In the genomic region with DNA sequence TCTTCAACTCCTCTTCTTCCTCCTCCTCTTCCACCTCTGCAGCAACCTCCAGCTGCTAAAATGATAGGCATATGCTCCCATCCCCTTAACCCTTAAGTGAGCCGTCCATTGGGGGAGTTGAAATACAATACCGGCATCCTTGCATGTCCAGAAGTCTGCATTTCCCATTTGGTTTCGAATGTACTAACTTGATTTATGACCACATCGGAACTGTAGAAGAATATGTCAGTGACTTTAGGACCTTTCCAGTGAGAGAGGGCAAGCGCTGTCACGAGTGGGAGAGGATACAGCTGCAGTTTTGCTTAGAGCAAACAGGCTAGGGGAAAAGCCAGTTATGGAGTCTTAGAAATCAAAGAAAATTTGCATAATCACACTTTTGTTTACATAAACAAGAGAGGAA, we compare ENCODE assay signal across 22 mouse cellular contexts. TPM values are rescaled to one million over a fixed set of nuclear protein-coding genes. Genes with fewer than 3 reads are reported as not detected.
DNase-seq lines count a peak whose midpoint lies in the region; ATAC-seq and TF ChIP-seq lines count a peak whose summit lies in the region.
"Had no signal": no experiment of that assay in that cellular context is flagged by ENCODE, and none has a peak within 500 bp of the region (broad histone marks: within the 10 kb centered on the region; RNA-seq: fewer than 3 reads in every experiment).

No protein-coding gene starts in this region.

- H3K36me3 ChIP-seq in heart, postnatal 0 days (replicated peaks; ENCODE audit: control insufficient read depth, insufficient read depth, low read length): peaks cover 27% of the 10 kb centered on the region
- H3K36me3 ChIP-seq in kidney, postnatal 0 days (ENCODE audit: insufficient read depth, low read length): peaks cover 13% of the 10 kb centered on the region; the same call in 1 of the 2 replicates
- no peaks in the 10 kb centered on the region for H3K36me3 ChIP-seq in midbrain, embryonic 11.5 days (ENCODE audit: control insufficient read depth, insufficient read depth, low read length)
- H3K36me3 ChIP-seq: embryonic facial prominence, embryonic 15.5 days; forebrain, embryonic 15.5 days; G1E; hindbrain, embryonic 13.5 days; neural tube, embryonic 15.5 days had no signal

- no peaks in the 10 kb centered on the region for H3K9me3 ChIP-seq in heart, postnatal 0 days (replicated peaks; ENCODE audit: control insufficient read depth, low read length)
- no peaks in the 10 kb centered on the region for H3K9me3 ChIP-seq in kidney, postnatal 0 days (replicated peaks; ENCODE audit: low read length)
- H3K9me3 ChIP-seq in midbrain, embryonic 11.5 days (ENCODE audit: control insufficient read depth, low read length): no peaks in the 10 kb centered on the region
- H3K9me3 ChIP-seq: embryonic facial prominence, embryonic 15.5 days; forebrain, embryonic 15.5 days; hindbrain, embryonic 13.5 days; limb, embryonic 12.5 days; neural tube, embryonic 15.5 days had no signal

- no peak for ATAC-seq in heart, postnatal 0 days (ENCODE audit: insufficient read depth, low read depth)
- ATAC-seq in kidney, postnatal 0 days (replicated peaks; ENCODE audit: low FRiP score, low read depth): no peak
- ATAC-seq in midbrain, embryonic 11.5 days (ENCODE audit: low FRiP score): no peak
- ATAC-seq: forebrain, embryonic 15.5 days; liver, postnatal 0 days; lung, postnatal 0 days; midbrain, embryonic 16.5 days had no signal

- peak; percentile 37 for DNase-seq in embryo, embryonic 11 days
- no peak for DNase-seq in embryo, embryonic 10 days (ENCODE audit: low spot score)
- DNase-seq in heart, postnatal 0 days (ENCODE audit: low spot score): no peak
- no peak for DNase-seq in heart, postnatal 36 days
- peak; percentile 92 for DNase-seq in kidney, postnatal 0 days (ENCODE audit: low spot score)
- no peak for DNase-seq in kidney, postnatal 36 days
- DNase-seq in NIH3T3 (ENCODE audit: low read depth): peak; percentile 46
- no peak for DNase-seq in midbrain, embryonic 11.5 days (ENCODE audit: low spot score, missing footprints)
- DNase-seq: layer of hippocampus, postnatal 36 days; liver, postnatal 0 days; thymus, adult 2 months; thymus, postnatal 4 days had no signal

- H3K9ac ChIP-seq in heart, postnatal 0 days (replicated peaks; ENCODE audit: low read depth, low read length): no peak overlapping the region
- H3K9ac ChIP-seq in kidney, postnatal 0 days (ENCODE audit: low read depth, low read length): no peak overlapping the region
- no peak overlapping the region for H3K9ac ChIP-seq in midbrain, embryonic 11.5 days (ENCODE audit: low read length)
- H3K9ac ChIP-seq: embryonic facial prominence, embryonic 15.5 days; forebrain, embryonic 15.5 days; hindbrain, embryonic 13.5 days; limb, embryonic 12.5 days; liver, postnatal 0 days; neural tube, embryonic 15.5 days had no signal

- H3K4me2 ChIP-seq in heart, postnatal 0 days (ENCODE audit: low read depth, low read length): peak overlapping the region; percentile 86
- H3K4me2 ChIP-seq in kidney, postnatal 0 days (ENCODE audit: low read length): 0 out of 2 replicates have a peak overlapping the region, but pooled peaks have one; percentile 74
- H3K4me2 ChIP-seq in midbrain, embryonic 11.5 days: no peak overlapping the region
- H3K4me2 ChIP-seq: embryonic facial prominence, embryonic 15.5 days; forebrain, embryonic 15.5 days; hindbrain, embryonic 13.5 days; limb, embryonic 12.5 days; neural tube, embryonic 15.5 days had no signal

- H3K27ac ChIP-seq in heart, postnatal 0 days (ENCODE audit: low read depth): no peak overlapping the region
- H3K27ac ChIP-seq in kidney, postnatal 0 days: no peak overlapping the region
- H3K27ac ChIP-seq in midbrain, embryonic 11.5 days (ENCODE audit: low read depth, low read length): no peak overlapping the region
- H3K27ac ChIP-seq: embryonic facial prominence, embryonic 15.5 days; forebrain, embryonic 15.5 days; hindbrain, embryonic 13.5 days; limb, embryonic 12.5 days; macrophage; neural tube, embryonic 15.5 days; stomach, postnatal 0 days had no signal

- WGBS in heart, postnatal 0 days: 64% methylated on average over 6 of the region's 6 CpGs
- WGBS in kidney, postnatal 0 days: 20% methylated on average over 6 of the region's 6 CpGs
- 81% methylated on average over 6 of the region's 6 CpGs for WGBS in midbrain, embryonic 11.5 days

- no peaks in the 10 kb centered on the region for H3K27me3 ChIP-seq in heart, postnatal 0 days (ENCODE audit: control insufficient read depth, insufficient read depth, low read length)
- no peaks in the 10 kb centered on the region for H3K27me3 ChIP-seq in kidney, postnatal 0 days (ENCODE audit: insufficient read depth, low read length)
- H3K27me3 ChIP-seq in midbrain, embryonic 11.5 days (ENCODE audit: control insufficient read depth, insufficient read depth, low read length): peaks cover 16% of the 10 kb centered on the region

- no peak for TF ChIP-seq CTCF in heart, postnatal 0 days (IDR thresholded peaks at IDR 0.05; ENCODE audit: low read depth)
- no peak for TF ChIP-seq CTCF in kidney, postnatal 0 days (IDR thresholded peaks at IDR 0.05; ENCODE audit: low read depth)

- H3K4me3 ChIP-seq in heart, postnatal 0 days (ENCODE audit: low read depth, low read length): no peak overlapping the region
- H3K4me3 ChIP-seq in kidney, postnatal 0 days (replicated peaks; ENCODE audit: low read depth, low read length): no peak overlapping the region
- no peak overlapping the region for H3K4me3 ChIP-seq in midbrain, embryonic 11.5 days (ENCODE audit: low read depth, low read length)
- H3K4me3 ChIP-seq: embryonic facial prominence, embryonic 15.5 days; forebrain, embryonic 15.5 days; hindbrain, embryonic 13.5 days; limb, embryonic 12.5 days; neural tube, embryonic 15.5 days had no signal

- peaks cover 32% of the 10 kb centered on the region for H3K4me1 ChIP-seq in heart, postnatal 0 days (ENCODE audit: control insufficient read depth, insufficient read depth)
- H3K4me1 ChIP-seq in kidney, postnatal 0 days (replicated peaks; ENCODE audit: insufficient read depth, low read length): peaks cover 21% of the 10 kb centered on the region
- peaks cover 18% of the 10 kb centered on the region for H3K4me1 ChIP-seq in midbrain, embryonic 11.5 days (ENCODE audit: control insufficient read depth, insufficient read depth, low read length)

- no peak for TF ChIP-seq EP300 in heart, postnatal 0 days (IDR thresholded peaks at IDR 0.05; ENCODE audit: low read depth)

- intact Hi-C loops in heart, postnatal 36 days (cut with DNase I): loop anchor here (5.0 kb wide), 1 partner anchor 110 kb away; no protein-coding TSS in a partner anchor

RNA-seq across cellular contexts. Expression of a gene that starts 3.8 kb away (rescaled TPM):
- 15.9 and 20.8 TPM in 2 replicates for total RNA-seq in heart, postnatal 0 days (2014; rRNA removed; ENCODE audit: low replicate concordance)
- 8.0 and 9.6 TPM in 2 replicates for polyA plus RNA-seq in heart, postnatal 0 days (2015; fragmentation: Nextera tagmentation; extraction: Ambion mirVana)
- 10 to 100 TPM in 1 of 2 experiments, 1 to 10 TPM in 1; 4.1 to 12.8 TPM for total RNA-seq in heart, postnatal 36 days (2021)
- 8.1 and 8.7 TPM in 2 replicates for polyA plus RNA-seq in kidney, postnatal 0 days (2015; fragmentation: Nextera tagmentation; extraction: Ambion mirVana)
- 1.9 and 2.9 TPM in 2 replicates for polyA plus RNA-seq in midbrain, embryonic 11.5 days (2014; fragmentation: Nextera tagmentation; extraction: Ambion mirVana)

RNA-seq across cellular contexts. Expression of a gene that starts 56.2 kb away (rescaled TPM):
- 120 and 143 TPM in 2 replicates for total RNA-seq in heart, postnatal 0 days (2014; rRNA removed; ENCODE audit: low replicate concordance)
- polyA plus RNA-seq in heart, postnatal 0 days (2015; fragmentation: Nextera tagmentation; extraction: Ambion mirVana): 209 and 216 TPM in 2 replicates
- 10 to 100 TPM; 68.3 to 78.2 TPM for total RNA-seq in heart, postnatal 36 days (2021)
- 287 TPM in 2 replicates for polyA plus RNA-seq in kidney, postnatal 0 days (2015; fragmentation: Nextera tagmentation; extraction: Ambion mirVana)
- 516 and 544 TPM in 2 replicates for polyA plus RNA-seq in midbrain, embryonic 11.5 days (2014; fragmentation: Nextera tagmentation; extraction: Ambion mirVana)

Comparison
In these comparisons a context has a peak if more than half of its experiments do, and no peak if none do; other contexts are left out.
1. DNase-seq: peak in embryo, embryonic 11 days (single experiment), kidney, postnatal 0 days (single experiment) and NIH3T3 (single experiment); none in embryo, embryonic 10 days (single experiment), heart, postnatal 0 days (single experiment), heart, postnatal 36 days (0 of 2), kidney, postnatal 36 days (0 of 2) and midbrain, embryonic 11.5 days (single experiment).